Mouse (Mus musculus) frontal cortex, postnatal 10 days (tissue): ENCODE results near the gene Plekha6.

Experiments used
- DNase-seq, 2 experiments: peaks; one replicate each; pipeline ENCODE4 v3.0.0; 2022; ENCODE audit warnings: low spot score in 2 of 2, mixed read lengths in 1 of 2

The Plekha6 gene

GRCm38 (mm10) chr1:133270336-133270735 is 106.3 kb downstream of the Plekha6 start:
- no peak for DNase-seq

- no peak for DNase-seq
Measured at GRCm38 (mm10) chr1:133274163-133274562, 110.2 kb downstream of the Plekha6 start.

- DNase-seq, result no peak
Measured at GRCm38 (mm10) chr1:133276983-133277382, 113.0 kb downstream of the Plekha6 start.

- DNase-seq, result no peak
Measured at GRCm38 (mm10) chr1:133278539-133278938, 114.5 kb downstream of the Plekha6 start.

GRCm38 (mm10) chr1:133278946-133279631 is 115.1 kb downstream of the Plekha6 start:
- no peak for DNase-seq

- DNase-seq, result no peak
Measured at GRCm38 (mm10) chr1:133279632-133280093, 115.7 kb downstream of the Plekha6 start.

GRCm38 (mm10) chr1:133280537-133280936 is 116.5 kb downstream of the Plekha6 start:
- DNase-seq, result no peak

GRCm38 (mm10) chr1:133285907-133286306 is 121.9 kb downstream of the Plekha6 start:
- no peak for DNase-seq

- DNase-seq, result no peak
Measured at GRCm38 (mm10) chr1:133287051-133287450, 123.0 kb downstream of the Plekha6 start.

GRCm38 (mm10) chr1:133287880-133288279 is 123.9 kb downstream of the Plekha6 start:
- DNase-seq, result no peak

- no peak for DNase-seq
Measured at GRCm38 (mm10) chr1:133291888-133292287, 127.9 kb downstream of the Plekha6 start.

- no peak for DNase-seq
Measured at GRCm38 (mm10) chr1:133292608-133293007, 128.6 kb downstream of the Plekha6 start.

GRCm38 (mm10) chr1:133296376-133296775 is 132.4 kb downstream of the Plekha6 start:
- no peak for DNase-seq

GRCm38 (mm10) chr1:133298816-133299215 is 134.8 kb downstream of the Plekha6 start:
- DNase-seq, result no peak

- no peak for DNase-seq
Measured at GRCm38 (mm10) chr1:133302540-133302939, 138.5 kb downstream of the Plekha6 start.

- peak; percentile 52 to 72 for DNase-seq
Measured at GRCm38 (mm10) chr1:133306842-133307241, 142.8 kb downstream of the Plekha6 start.

- DNase-seq, result peak in 1 of 2 experiments; percentile 36
Measured at GRCm38 (mm10) chr1:133307318-133307717, 143.3 kb downstream of the Plekha6 start.

- no peak for DNase-seq
Measured at GRCm38 (mm10) chr1:133309652-133310267, 145.8 kb downstream of the Plekha6 start, which contains the start of gene Golt1a. TSS of gene Golt1a (plus strand) at chr1:133309800.

GRCm38 (mm10) chr1:133311240-133311639 is 147.2 kb downstream of the Plekha6 start:
- DNase-seq, result no peak

GRCm38 (mm10) chr1:133311946-133312345 is 147.9 kb downstream of the Plekha6 start:
- peak; percentile 63 to 89 for DNase-seq

- DNase-seq, result peak in 1 of 2 experiments; percentile 56
Measured at GRCm38 (mm10) chr1:133314364-133314763, 150.4 kb downstream of the Plekha6 start.

- DNase-seq, result no peak
Measured at GRCm38 (mm10) chr1:133315775-133316174, 151.8 kb downstream of the Plekha6 start.

- DNase-seq, result no peak
Measured at GRCm38 (mm10) chr1:133316577-133316976, 152.6 kb downstream of the Plekha6 start.
